Mouse (Mus musculus) forebrain, embryonic 16.5 days (tissue): ENCODE measurements at regions not wholly inside any gene's neighbourhood (a gene's known extent, or its start where the extent isn't known, plus 50 kb on each side); places are given as distances from the start of the nearest gene placed in this dataset.

ENCODE experiments used
- ATAC-seq: fragments of 200-750 bp; cut with Nextera tagmentation; 2 replicates; pipeline ENCODE4 v1.8.0; 2017; ENCODE audit warnings: mild to moderate bottlenecking, moderate library complexity
- H3K27ac ChIP-seq: fragments of 300-500 bp; sonication (generic); 2 replicates; pipeline ENCODE4 v1.5.1; 2014; ENCODE audit warnings: low read length, control low read depth
- H3K27me3 ChIP-seq: fragments of 300-500 bp; sonication (generic); replicated peaks from 2 replicates; pipeline ENCODE4 v1.6.1; 2014; ENCODE audit warnings: low read length; ENCODE audit not compliant: control insufficient read depth, insufficient read depth
- H3K36me3 ChIP-seq: fragments of 300-500 bp; sonication (generic); 2 replicates; pipeline ENCODE4 v1.6.1; 2014; ENCODE audit not compliant: control insufficient read depth, insufficient read depth
- H3K4me1 ChIP-seq: fragments of 300-500 bp; sonication (generic); replicated peaks from 2 replicates; pipeline ENCODE4 v1.6.1; 2014; ENCODE audit warnings: low read length; ENCODE audit not compliant: control insufficient read depth, insufficient read depth
- H3K4me2 ChIP-seq: fragments of 300-500 bp; sonication (generic); 2 replicates; pipeline ENCODE4 v1.6.1; 2014; ENCODE audit warnings: mild to moderate bottlenecking, low read length, control low read depth
- H3K4me3 ChIP-seq: fragments of 300-500 bp; sonication (generic); replicated peaks from 2 replicates; pipeline ENCODE4 v1.5.1; 2014; ENCODE audit warnings: mild to moderate bottlenecking, low read length, control low read depth
- H3K9ac ChIP-seq: fragments of 300-500 bp; sonication (generic); replicated peaks from 2 replicates; pipeline ENCODE4 v1.6.1; 2014; ENCODE audit warnings: low read depth, low read length, control low read depth
- H3K9me3 ChIP-seq: fragments of 300-500 bp; sonication (generic); 2 replicates; pipeline ENCODE4 v1.6.1; 2016; ENCODE audit warnings: low read length; ENCODE audit not compliant: control insufficient read depth
- WGBS: fragments of 180-500 bp; shearing (Covaris S2); extraction: QIAGEN DNeasy Blood & Tissue Kit; methylation state at CpG from one replicate; pipeline ENCODE4 v1.1.7; 2014; 5-methylcytosine and 5-hydroxymethylcytosine counted together

- no peak overlapping the region for H3K27ac ChIP-seq
- no peak overlapping the region for H3K4me3 ChIP-seq
- no peak for ATAC-seq
- H3K4me2 ChIP-seq = no peak overlapping the region
- H3K4me1 ChIP-seq = no peaks in the 10 kb centered on the region
- H3K9ac ChIP-seq = no peak overlapping the region
- no peaks in the 10 kb centered on the region for H3K36me3 ChIP-seq
- H3K27me3 ChIP-seq = 0 out of 2 replicates have a peak, but pooled peaks cover 3% of the 10 kb centered on the region
- WGBS = 84% methylated on average over 7 of the region's 7 CpGs
- no peaks in the 10 kb centered on the region for H3K9me3 ChIP-seq
These were observed 134.6 kb upstream of the Cdkn3 start for GRCm38 (mm10) chr14:46625760-46626159.

- Histone ChIP-seq H3K4me2 (no peak overlapping the region), H3K4me1 (no peaks in the 10 kb centered on the region), H3K9ac (no peak overlapping the region), H3K36me3 (no peaks in the 10 kb centered on the region), H3K27ac (no peak overlapping the region), H3K4me3 (no peak overlapping the region), H3K9me3 (no peaks in the 10 kb centered on the region), H3K27me3 (no peaks in the 10 kb centered on the region)
- whole genome bisulfite sequencing = 90% methylated on average over 2 of the region's 2 CpGs
- no peak for ATAC-seq
These were observed 136.7 kb upstream of the Cdkn3 start for GRCm38 (mm10) chr14:46623645-46624044.

- Histone ChIP-seq H3K36me3 (no peaks in the 10 kb centered on the region), H3K9ac (no peak overlapping the region), H3K4me1 (no peaks in the 10 kb centered on the region), H3K4me2 (no peak overlapping the region), H3K4me3 (no peak overlapping the region), H3K27me3 (no peaks in the 10 kb centered on the region), H3K9me3 (no peaks in the 10 kb centered on the region), H3K27ac (no peak overlapping the region)
- ATAC-seq = no peak
- WGBS = 80% methylated on average over 9 of the region's 9 CpGs
These were observed 144.3 kb upstream of the Cdkn3 start for GRCm38 (mm10) chr14:46616030-46616429.

GRCm38 (mm10) chr14:46614936-46615335, 145.4 kb upstream of the Cdkn3 start:
- 79% methylated on average over 4 of the region's 4 CpGs for WGBS
- Histone ChIP-seq H3K4me2 (no peak overlapping the region), H3K4me3 (no peak overlapping the region), H3K9me3 (no peaks in the 10 kb centered on the region), H3K27me3 (no peaks in the 10 kb centered on the region), H3K4me1 (no peaks in the 10 kb centered on the region), H3K9ac (no peak overlapping the region), H3K27ac (no peak overlapping the region), H3K36me3 (no peaks in the 10 kb centered on the region)
- no peak for ATAC-seq

GRCm38 (mm10) chr14:46613748-46614147, 146.6 kb upstream of the Cdkn3 start:
- Histone ChIP-seq H3K9ac (no peak overlapping the region), H3K36me3 (no peaks in the 10 kb centered on the region), H3K4me1 (no peaks in the 10 kb centered on the region), H3K4me2 (no peak overlapping the region), H3K4me3 (no peak overlapping the region), H3K9me3 (no peaks in the 10 kb centered on the region), H3K27me3 (no peaks in the 10 kb centered on the region), H3K27ac (no peak overlapping the region)
- ATAC-seq = no peak
- 62% methylated on average over 4 of the region's 4 CpGs for WGBS

- no peak for ATAC-seq
- no peaks in the 10 kb centered on the region for H3K9me3 ChIP-seq
- H3K4me1 ChIP-seq = no peaks in the 10 kb centered on the region
- H3K27me3 ChIP-seq = no peaks in the 10 kb centered on the region
- no peak overlapping the region for H3K9ac ChIP-seq
- no peaks in the 10 kb centered on the region for H3K36me3 ChIP-seq
- no peak overlapping the region for H3K4me2 ChIP-seq
- H3K27ac ChIP-seq = no peak overlapping the region
- 89% methylated on average over 8 of the region's 8 CpGs for WGBS
- H3K4me3 ChIP-seq = no peak overlapping the region
These were observed 147.1 kb upstream of the Cdkn3 start for GRCm38 (mm10) chr14:46613211-46613610.

- H3K4me3 ChIP-seq = no peak overlapping the region
- no peaks in the 10 kb centered on the region for H3K27me3 ChIP-seq
- H3K36me3 ChIP-seq = no peaks in the 10 kb centered on the region
- 78% methylated on average over 9 of the region's 9 CpGs for WGBS
- H3K27ac ChIP-seq = no peak overlapping the region
- no peak for ATAC-seq
- H3K4me1 ChIP-seq = no peaks in the 10 kb centered on the region
- H3K9me3 ChIP-seq = no peaks in the 10 kb centered on the region
- H3K4me2 ChIP-seq = no peak overlapping the region
- H3K9ac ChIP-seq = no peak overlapping the region
These were observed 147.8 kb upstream of the Cdkn3 start for GRCm38 (mm10) chr14:46612584-46612983.

- Histone ChIP-seq H3K27ac (no peak overlapping the region), H3K4me2 (no peak overlapping the region), H3K27me3 (no peaks in the 10 kb centered on the region), H3K36me3 (no peaks in the 10 kb centered on the region), H3K9me3 (no peaks in the 10 kb centered on the region), H3K4me1 (no peaks in the 10 kb centered on the region), H3K4me3 (no peak overlapping the region), H3K9ac (no peak overlapping the region)
- ATAC-seq = no peak
- WGBS = 95% methylated on average over 5 of the region's 5 CpGs
These were observed 149.4 kb upstream of the Cdkn3 start for GRCm38 (mm10) chr14:46610926-46611325.

GRCm38 (mm10) chr14:46610226-46610855, 150.0 kb upstream of the Cdkn3 start:
- Histone ChIP-seq H3K27ac (no peak overlapping the region), H3K9me3 (no peaks in the 10 kb centered on the region), H3K4me3 (no peak overlapping the region), H3K9ac (no peak overlapping the region), H3K4me2 (no peak overlapping the region), H3K4me1 (peaks cover 3% of the 10 kb centered on the region), H3K36me3 (no peaks in the 10 kb centered on the region), H3K27me3 (no peaks in the 10 kb centered on the region)
- no peak for ATAC-seq
- 87% methylated on average over 9 of the region's 9 CpGs for WGBS

GRCm38 (mm10) chr14:46606694-46607093, 153.6 kb upstream of the Cdkn3 start:
- H3K9me3 ChIP-seq = no peaks in the 10 kb centered on the region
- H3K27ac ChIP-seq = no peak overlapping the region
- no peak overlapping the region for H3K4me3 ChIP-seq
- no peaks in the 10 kb centered on the region for H3K27me3 ChIP-seq
- 74% methylated on average over 3 of the region's 3 CpGs for WGBS
- no peaks in the 10 kb centered on the region for H3K36me3 ChIP-seq
- no peak overlapping the region for H3K9ac ChIP-seq
- peaks cover 8% of the 10 kb centered on the region for H3K4me1 ChIP-seq
- ATAC-seq = no peak
- no peak overlapping the region for H3K4me2 ChIP-seq
